Mouse (Mus musculus): ENCODE measurements around the gene Tas2r110. TPM values are rescaled to one million over a fixed set of nuclear protein-coding genes. Genes with fewer than 3 reads are reported as not detected.

Tas2r110 gene
- total RNA-seq (2022) = not detected

DNA sequence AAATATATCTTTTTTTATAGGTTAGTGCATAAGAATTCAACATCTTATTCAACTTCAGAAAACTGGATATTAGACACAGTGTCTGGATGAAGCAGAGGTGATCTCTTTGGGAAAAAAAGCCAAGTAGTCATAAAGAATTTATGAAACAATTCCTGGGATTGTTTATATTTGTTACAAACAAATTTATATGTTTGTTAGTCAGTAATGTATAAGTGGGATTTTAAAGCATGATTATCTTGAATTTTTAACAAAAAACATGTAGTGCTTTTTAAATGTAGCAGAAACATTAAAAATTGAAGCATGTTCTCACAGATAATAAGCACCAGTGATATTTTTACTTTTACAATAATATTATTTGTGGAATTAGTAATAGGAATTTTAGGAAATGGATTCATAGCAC, at the start of gene Tas2r110:
Tas2r110 (plus strand) TSS at position 301 of the 400 bp plus-strand sequence.
- DNase-seq (ENCODE audit: low spot score in 2 of 2) = no peak

DNA sequence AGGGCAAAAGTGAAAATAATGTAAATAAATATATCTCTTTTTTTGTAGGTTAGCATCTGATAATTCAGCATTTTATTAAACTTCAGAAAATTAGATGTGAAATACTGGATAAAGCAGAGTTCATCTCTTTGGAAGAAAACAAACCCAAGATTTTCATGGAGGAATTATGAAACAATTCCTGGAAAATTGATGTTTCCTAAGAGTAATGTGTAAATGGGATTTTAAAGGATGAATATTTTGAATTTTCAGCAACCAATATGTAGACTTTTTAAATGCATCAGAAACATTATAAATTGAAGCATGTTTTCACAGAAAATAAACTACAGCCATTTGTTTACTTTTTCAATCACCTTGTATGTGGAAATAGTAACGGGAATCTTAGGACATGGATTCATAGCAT, 21.0 kb upstream of the Tas2r110 start, which contains the start of gene Tas2r123:
Tas2r123 (plus strand) TSS at position 301 of the 400 bp plus-strand sequence.
- DNase-seq (ENCODE audit: low spot score in 2 of 2) = no peak

DNA sequence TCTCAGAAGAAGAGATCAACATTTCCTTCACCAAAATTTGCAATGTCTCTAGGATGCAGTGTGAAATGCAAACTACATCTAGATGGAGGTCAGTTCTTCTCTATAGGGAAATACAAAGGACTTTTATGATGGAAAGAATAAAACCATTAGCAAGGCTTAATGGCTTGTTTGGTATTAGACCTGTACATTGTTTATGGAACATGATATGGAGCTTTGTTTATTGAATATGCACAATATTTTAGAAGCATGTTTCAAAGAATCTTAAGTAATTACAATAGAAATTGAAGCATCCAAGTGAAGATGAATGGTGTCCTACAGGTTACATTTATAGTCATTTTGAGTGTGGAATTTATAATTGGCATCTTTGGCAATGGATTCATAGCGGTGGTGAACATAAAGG, 12.7 kb upstream of the Tas2r110 start, which contains the start of gene Tas2r116:
Tas2r116 (plus strand) TSS at position 301 of the 400 bp plus-strand sequence.
- no peak for DNase-seq (ENCODE audit: low spot score in 2 of 2)

DNA sequence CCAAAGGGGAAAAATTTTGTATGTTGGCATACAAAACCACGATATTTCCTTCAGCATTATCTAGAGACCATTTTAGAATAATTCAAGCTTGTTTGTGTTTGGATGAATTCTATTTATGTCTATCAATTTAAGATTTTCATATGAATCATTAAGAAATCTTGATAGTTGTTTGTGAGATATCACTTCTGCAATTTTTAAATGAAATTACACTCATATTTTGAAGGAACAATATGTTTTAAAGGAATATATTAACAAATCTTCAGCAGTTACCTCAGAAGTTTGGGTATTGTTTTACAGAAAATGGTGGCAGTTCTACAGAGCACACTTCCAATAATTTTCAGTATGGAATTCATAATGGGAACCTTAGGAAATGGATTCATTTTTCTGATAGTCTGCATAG, 24.9 kb downstream of the Tas2r110 start, which contains the start of gene Tas2r113:
Tas2r113 (plus strand) TSS at position 301 of the 400 bp plus-strand sequence.
- DNase-seq (ENCODE audit: low spot score in 2 of 2) = no peak

DNA sequence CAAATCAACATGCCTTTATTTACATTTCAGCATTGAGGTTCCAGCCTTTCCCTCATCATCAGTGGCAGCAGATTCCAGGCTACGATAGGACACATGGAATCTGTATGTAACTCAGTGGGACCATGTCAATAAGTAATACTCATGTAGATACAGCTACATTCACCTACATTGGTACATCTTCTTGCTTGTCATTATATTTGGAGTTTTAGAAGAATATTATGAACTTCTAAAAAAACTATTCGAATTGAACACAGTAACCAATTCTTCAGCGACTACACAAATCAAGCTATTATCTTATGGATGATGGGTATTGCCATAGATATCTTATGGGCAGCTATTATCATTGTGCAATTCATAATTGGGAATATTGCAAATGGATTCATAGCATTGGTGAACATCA, 41.5 kb downstream of the Tas2r110 start, which contains the start of gene Tas2r125:
Tas2r125 (plus strand) TSS at position 301 of the 400 bp plus-strand sequence.
- DNase-seq (ENCODE audit: low spot score in 2 of 2) = no peak

Other genes starting within 250 kb of the Tas2r110 start
- not detected for gene A630073D07Rik, start 216.5 kb upstream of the Tas2r110 start, total RNA-seq (2022)
- gene Tas2r120, start 211.1 kb upstream of the Tas2r110 start, total RNA-seq (2022) = not detected
- not detected for gene Tas2r121, start 167.0 kb upstream of the Tas2r110 start, total RNA-seq (2022)
- not detected for gene Tas2r122, start 156.1 kb upstream of the Tas2r110 start, total RNA-seq (2022)
- gene Tas2r115, start 130.0 kb upstream of the Tas2r110 start, total RNA-seq (2022) = not detected
- not detected for gene Tas2r124, start 113.3 kb upstream of the Tas2r110 start, total RNA-seq (2022)
- not detected for gene Tas2r102, start 105.9 kb upstream of the Tas2r110 start, total RNA-seq (2022)
- not detected for gene Tas2r136, start 89.8 kb upstream of the Tas2r110 start, total RNA-seq (2022)
- gene Tas2r117, start 65.2 kb upstream of the Tas2r110 start, total RNA-seq (2022) = not detected
- not detected for gene Tas2r123, start 20.9 kb upstream of the Tas2r110 start, total RNA-seq (2022)
- gene Tas2r116, start 12.6 kb upstream of the Tas2r110 start, total RNA-seq (2022) = not detected
- not detected for gene Tas2r113, start 25.0 kb downstream of the Tas2r110 start, total RNA-seq (2022)
- gene Tas2r125, start 41.6 kb downstream of the Tas2r110 start, total RNA-seq (2022) = not detected
- gene Tas2r129, start 83.1 kb downstream of the Tas2r110 start, total RNA-seq (2022) = not detected
- not detected for gene Tas2r131, start 89.9 kb downstream of the Tas2r110 start, total RNA-seq (2022)
- not detected for gene Tas2r109, start 113.0 kb downstream of the Tas2r110 start, total RNA-seq (2022)
- not detected for gene Tas2r103, start 169.1 kb downstream of the Tas2r110 start, total RNA-seq (2022)
- not detected for gene Tas2r140, start 187.8 kb downstream of the Tas2r110 start, total RNA-seq (2022)
- 100 to 1,000 TPM; 133 to 162 (median 145) TPM for gene Smim10l1, start 236.9 kb downstream of the Tas2r110 start, total RNA-seq (2022)

Data from gastrocnemius, adult 8-10 months (tissue).